In the genomic region with DNA sequence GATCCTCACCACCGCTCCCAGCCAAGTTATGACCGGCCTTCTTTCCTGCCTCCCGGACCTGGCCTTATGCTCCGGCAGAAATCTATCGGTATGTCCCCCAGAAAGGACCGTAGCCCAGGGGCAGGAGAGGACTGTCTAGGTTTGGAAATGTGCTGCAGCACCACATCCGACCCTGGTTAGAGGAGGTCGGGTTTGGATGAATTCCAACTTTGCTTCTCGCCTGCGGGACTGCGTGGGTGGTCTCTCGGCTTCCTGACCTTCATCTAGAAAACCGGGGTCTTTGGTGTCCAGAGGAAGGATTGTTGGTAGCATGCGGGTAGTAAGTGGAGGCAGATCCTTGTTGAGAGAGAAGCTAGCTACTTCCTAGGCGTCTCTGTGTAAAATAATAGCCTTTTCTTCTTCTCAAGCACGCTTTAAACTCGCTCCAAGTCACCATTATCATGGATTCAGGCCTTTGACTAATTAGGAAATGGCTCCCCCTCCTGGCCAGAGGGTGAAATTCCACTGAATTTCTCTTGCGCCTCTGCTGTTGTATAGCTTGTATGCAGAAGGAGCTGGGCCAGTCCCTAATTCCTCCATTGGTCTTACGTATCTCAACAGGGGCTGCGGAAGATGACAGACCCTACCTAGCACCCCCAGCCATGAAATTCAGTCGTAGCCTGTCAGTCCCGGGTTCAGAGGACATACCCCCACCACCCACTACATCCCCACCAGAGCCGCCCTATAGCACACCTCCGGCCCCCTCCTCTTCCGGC, we compare ENCODE assay signal across 8 mouse cellular contexts. TPM values are rescaled to one million over a fixed set of nuclear protein-coding genes. Genes with fewer than 3 reads are reported as not detected.
A peak's percentile ranks its signal among the peaks of the same experiment; 100 is the strongest.
DNase-seq lines count a peak whose midpoint lies in the region; ATAC-seq and TF ChIP-seq lines count a peak whose summit lies in the region.

No protein-coding gene starts in this region.

- no peaks in the 10 kb centered on the region for H3K9me3 ChIP-seq in heart, embryonic 14.5 days (ENCODE audit: control insufficient read depth, low read length)
- H3K9me3 ChIP-seq in liver, embryonic 14.5 days (ENCODE audit: control insufficient read depth, low read length), result no peaks in the 10 kb centered on the region
- H3K9me3 ChIP-seq in stomach, embryonic 15.5 days, result no peaks in the 10 kb centered on the region

- 6% methylated on average over 25 of the region's 25 CpGs for WGBS in heart, embryonic 14.5 days
- WGBS in liver, embryonic 14.5 days (ENCODE audit: insufficient replicate concordance), result 6% methylated on average over 25 of the region's 25 CpGs
- 5% methylated on average over 25 of the region's 25 CpGs for WGBS in stomach, embryonic 15.5 days

- peak overlapping the region; percentile 56 for H3K9ac ChIP-seq in heart, embryonic 14.5 days (ENCODE audit: low read length)
- H3K9ac ChIP-seq in liver, embryonic 14.5 days (replicated peaks), result no peak overlapping the region
- peak overlapping the region; percentile 5; the same call in 1 of the 2 replicates for H3K9ac ChIP-seq in stomach, embryonic 15.5 days

- no peak for TF ChIP-seq EP300 in liver, embryonic 14.5 days (IDR thresholded peaks at IDR 0.05; ENCODE audit: low read depth)

- no peaks in the 10 kb centered on the region for H3K36me3 ChIP-seq in heart, embryonic 14.5 days (ENCODE audit: control insufficient read depth, insufficient read depth, low read length)
- no peaks in the 10 kb centered on the region for H3K36me3 ChIP-seq in liver, embryonic 14.5 days (replicated peaks; ENCODE audit: control insufficient read depth, insufficient read depth, low read depth)
- H3K36me3 ChIP-seq in stomach, embryonic 15.5 days, result no peaks in the 10 kb centered on the region

- peak overlapping the region; percentile 15 to 34; a peak in 3 of 4 replicates for H3K4me3 ChIP-seq in heart, embryonic 14.5 days (ENCODE audit: control insufficient read depth in 1 of 2, insufficient read depth in 1 of 2, low read depth in 1 of 2, low read length in 2 of 2)
- no peak overlapping the region for H3K4me3 ChIP-seq in liver, embryonic 14.5 days (ENCODE audit: insufficient read depth in 1 of 2, low read depth in 2 of 2, low read length in 2 of 2)
- H3K4me3 ChIP-seq in stomach, embryonic 15.5 days (replicated peaks), result peak overlapping the region; percentile 26

- peak overlapping the region; percentile 72 for H3K4me2 ChIP-seq in heart, embryonic 14.5 days (ENCODE audit: low read length)
- H3K4me2 ChIP-seq in liver, embryonic 14.5 days (ENCODE audit: low read depth), result 0 out of 2 replicates have a peak overlapping the region, but pooled peaks have one; percentile 9
- H3K4me2 ChIP-seq in stomach, embryonic 15.5 days, result peak overlapping the region; percentile 53

- peak; percentile 66 for ATAC-seq in erythroid progenitor cell, adult 5-6 weeks (replicated peaks; ENCODE audit: low FRiP score, poor library complexity, severe bottlenecking)
- ATAC-seq in heart, embryonic 14.5 days (ENCODE audit: insufficient number of reproducible peaks, insufficient read depth, low FRiP score, low read depth), result no peak
- no peak for ATAC-seq in liver, embryonic 14.5 days (ENCODE audit: insufficient read depth)
- ATAC-seq in stomach, embryonic 15.5 days (ENCODE audit: insufficient read depth, low FRiP score, low read depth), result peak; percentile 15; the same call in 1 of the 2 replicates

- TF ChIP-seq POLR2A in brain, embryonic 14.5 days (IDR thresholded peaks at IDR 0.05; ENCODE audit: borderline replicate concordance, extremely low read depth, insufficient read depth, insufficient read length, poor library complexity, severe bottlenecking), result no peak

- peaks cover 4 to 25% of the 10 kb centered on the region in 2 experiments; a peak in 3 of 4 replicates for H3K4me1 ChIP-seq in heart, embryonic 14.5 days (ENCODE audit: control insufficient read depth in 2 of 2, insufficient read depth in 2 of 2, low read length in 2 of 2)
- H3K4me1 ChIP-seq in liver, embryonic 14.5 days (replicated peaks; ENCODE audit: control insufficient read depth in 2 of 2, insufficient read depth in 2 of 2, low read length in 1 of 2), result no peaks in the 10 kb centered on the region
- peaks cover 31% of the 10 kb centered on the region for H3K4me1 ChIP-seq in stomach, embryonic 15.5 days

- DNase-seq in CD8-positive naive resting alpha-beta T cell, adult 2 months (ENCODE audit: low read depth in 2 of 2, low spot score in 2 of 2), result peak; percentile 60 to 76
- DNase-seq in brain, embryonic 14.5 days (ENCODE audit: low read depth), result peak; percentile 95
- DNase-seq in kidney, postnatal 10 days, result peak; percentile 88
- peak; percentile 52 to 62 (median 57) for DNase-seq in liver, embryonic 14.5 days (ENCODE audit: low read depth in 3 of 3, low spot score in 3 of 3)
- peak; percentile 89 for DNase-seq in neural tube, embryonic 10.5 days (ENCODE audit: extremely low spot score, low spot score)

- no peak overlapping the region for H3K27ac ChIP-seq in heart, embryonic 14.5 days (replicated peaks in 1 of 2; ENCODE audit: control insufficient read depth in 1 of 2, insufficient read depth in 1 of 2, low read depth in 2 of 2, low read length in 2 of 2)
- H3K27ac ChIP-seq in liver, embryonic 14.5 days, result no peak overlapping the region
- H3K27ac ChIP-seq in stomach, embryonic 15.5 days, result no peak overlapping the region

- TF ChIP-seq CTCF in brain, embryonic 14.5 days (IDR thresholded peaks at IDR 0.05; ENCODE audit: borderline replicate concordance, extremely low read depth, insufficient read depth, insufficient read length), result peak; percentile 82; the same call in 1 of the 2 replicates
- TF ChIP-seq CTCF in liver, embryonic 14.5 days (IDR thresholded peaks at IDR 0.05; ENCODE audit: low read depth), result peak; percentile 85

- peaks cover 84% of the 10 kb centered on the region for H3K27me3 ChIP-seq in heart, embryonic 14.5 days (ENCODE audit: control insufficient read depth, insufficient read depth, low read length)
- H3K27me3 ChIP-seq in liver, embryonic 14.5 days (ENCODE audit: control insufficient read depth, insufficient read depth, low read length), result peaks cover 67% of the 10 kb centered on the region
- peaks cover 55% of the 10 kb centered on the region for H3K27me3 ChIP-seq in stomach, embryonic 15.5 days (replicated peaks)

RNA-seq across cellular contexts. Expression of a gene that starts 32.8 kb away (rescaled TPM):
- polyA plus RNA-seq in brain, embryonic 14.5 days (2012; rRNA removed), result 35.5 and 41.6 TPM in 2 replicates
- not detected in 2 replicates for total RNA-seq in erythroid progenitor cell, adult 5-6 weeks (2015; ENCODE audit: low replicate concordance)
- not detected in 2 replicates for total RNA-seq in erythroid progenitor cell, adult 5-6 weeks (2017; ENCODE audit: low replicate concordance)
- 0.57 and 0.59 TPM in 2 replicates for polyA plus RNA-seq in heart, embryonic 14.5 days (2014; fragmentation: Nextera tagmentation; extraction: Ambion mirVana)
- 0.02 and 0.06 TPM in 2 replicates for polyA plus RNA-seq in liver, embryonic 14.5 days (2012; rRNA removed)
- polyA plus RNA-seq in liver, embryonic 14.5 days (2014; fragmentation: Nextera tagmentation; extraction: Ambion mirVana), result 0.14 TPM in 1 of 2 replicates, not detected in the other
- 1.6 and 1.7 TPM in 2 replicates for polyA plus RNA-seq in stomach, embryonic 15.5 days (2015; fragmentation: Nextera tagmentation; extraction: Ambion mirVana)

RNA-seq across cellular contexts. Expression of a gene that starts 34.5 kb away (rescaled TPM):
- polyA plus RNA-seq in brain, embryonic 14.5 days (2012; rRNA removed), result 3.0 and 4.1 TPM in 2 replicates
- not detected in 2 replicates for total RNA-seq in erythroid progenitor cell, adult 5-6 weeks (2015; ENCODE audit: low replicate concordance)
- total RNA-seq in erythroid progenitor cell, adult 5-6 weeks (2017; ENCODE audit: low replicate concordance), result not detected in 2 replicates
- polyA plus RNA-seq in heart, embryonic 14.5 days (2014; fragmentation: Nextera tagmentation; extraction: Ambion mirVana), result 0.34 and 0.47 TPM in 2 replicates
- 0.06 and 0.12 TPM in 2 replicates for polyA plus RNA-seq in liver, embryonic 14.5 days (2012; rRNA removed)
- polyA plus RNA-seq in liver, embryonic 14.5 days (2014; fragmentation: Nextera tagmentation; extraction: Ambion mirVana), result not detected in 2 replicates
- 0.80 and 1.2 TPM in 2 replicates for polyA plus RNA-seq in stomach, embryonic 15.5 days (2015; fragmentation: Nextera tagmentation; extraction: Ambion mirVana)

RNA-seq across cellular contexts. Expression of a gene that starts 41.1 kb away (rescaled TPM):
- polyA plus RNA-seq in brain, embryonic 14.5 days (2012; rRNA removed), result 17.2 and 63.1 TPM in 2 replicates
- total RNA-seq in erythroid progenitor cell, adult 5-6 weeks (2015; ENCODE audit: low replicate concordance), result not detected in 2 replicates
- under 0.01 and 0.23 TPM in 2 replicates for total RNA-seq in erythroid progenitor cell, adult 5-6 weeks (2017; ENCODE audit: low replicate concordance)
- 0.44 and 0.96 TPM in 2 replicates for polyA plus RNA-seq in heart, embryonic 14.5 days (2014; fragmentation: Nextera tagmentation; extraction: Ambion mirVana)
- polyA plus RNA-seq in liver, embryonic 14.5 days (2012; rRNA removed), result 0.04 and 0.06 TPM in 2 replicates
- polyA plus RNA-seq in liver, embryonic 14.5 days (2014; fragmentation: Nextera tagmentation; extraction: Ambion mirVana), result 0.05 TPM in 1 of 2 replicates, not detected in the other
- 2.2 TPM in 2 replicates for polyA plus RNA-seq in stomach, embryonic 15.5 days (2015; fragmentation: Nextera tagmentation; extraction: Ambion mirVana)

RNA-seq across cellular contexts. Expression of a gene that starts 44.4 kb away (rescaled TPM):
- polyA plus RNA-seq in brain, embryonic 14.5 days (2012; rRNA removed), result 3.2 and 3.6 TPM in 2 replicates
- 2.5 TPM in 1 of 2 replicates, not detected in the other for total RNA-seq in erythroid progenitor cell, adult 5-6 weeks (2015; ENCODE audit: low replicate concordance)
- total RNA-seq in erythroid progenitor cell, adult 5-6 weeks (2017; ENCODE audit: low replicate concordance), result not detected in 2 replicates
- 0.81 and 0.85 TPM in 2 replicates for polyA plus RNA-seq in heart, embryonic 14.5 days (2014; fragmentation: Nextera tagmentation; extraction: Ambion mirVana)
- polyA plus RNA-seq in liver, embryonic 14.5 days (2012; rRNA removed), result 0.34 and 0.38 TPM in 2 replicates
- 0.33 and 0.51 TPM in 2 replicates for polyA plus RNA-seq in liver, embryonic 14.5 days (2014; fragmentation: Nextera tagmentation; extraction: Ambion mirVana)
- 5.1 and 6.9 TPM in 2 replicates for polyA plus RNA-seq in stomach, embryonic 15.5 days (2015; fragmentation: Nextera tagmentation; extraction: Ambion mirVana)

Comparison
In these comparisons a context has a peak if more than half of its experiments do, and no peak if none do; other contexts are left out.
1. ATAC-seq: peak in erythroid progenitor cell, adult 5-6 weeks (single experiment) and stomach, embryonic 15.5 days (single experiment); none in heart, embryonic 14.5 days (single experiment) and liver, embryonic 14.5 days (single experiment).
2. H3K4me2 ChIP-seq: peak in every context shown above with its lines; median percentile 72 in heart, embryonic 14.5 days; 53 in stomach, embryonic 15.5 days; 9 in liver, embryonic 14.5 days.
3. H3K4me3 ChIP-seq: peak in heart, embryonic 14.5 days (2 of 2) and stomach, embryonic 15.5 days (single experiment); none in liver, embryonic 14.5 days (0 of 2).
4. RNA of a gene that starts 32.8 kb away (polyA plus RNA-seq): 35.5 to 41.6 TPM in brain, embryonic 14.5 days; 1.6 to 1.7 TPM in stomach, embryonic 15.5 days, 0.57 to 0.59 TPM in heart, embryonic 14.5 days and 0.02 to 0.14 TPM in liver, embryonic 14.5 days; every median in the first group is over 10 times any median in the second.
5. Peak in every context shown above with its lines, with median percentiles within 50 percentile points of each other: DNase-seq.